Mouse (Mus musculus) thymus, postnatal 0 days (tissue): ENCODE results near the gene Nat8l. TPM values are rescaled to one million over a fixed set of nuclear protein-coding genes. Genes with fewer than 3 reads are reported as not detected.

Experiments
- DNase-seq: peaks from one replicate; pipeline ENCODE4 v3.0.0-alpha.2; 2015; ENCODE audit warnings: low spot score
- polyA plus RNA-seq: library from polyadenylated mRNA; unstranded; fragments of >200 nt; fragmentation: Nextera tagmentation; extraction: Ambion mirVana; gene quantifications from 2 replicates; pipeline ENCODE4 v1.2.1, GENCODE M21; 2015

The Nat8l gene
- polyA plus RNA-seq, 1 experiment from 2014 or later: 0.23 TPM

- DNase-seq: no peak
Measured at GRCm38 (mm10) chr5:34002636-34003035, 6.9 kb downstream of the Nat8l start.

- no peak for DNase-seq
Measured at GRCm38 (mm10) chr5:34004618-34005017, 8.8 kb downstream of the Nat8l start.

GRCm38 (mm10) chr5:34006832-34007231 is 11.0 kb downstream of the Nat8l start:
- DNase-seq: no peak

GRCm38 (mm10) chr5:34007392-34007941 is 11.7 kb downstream of the Nat8l start:
- no peak for DNase-seq

GRCm38 (mm10) chr5:34014652-34015051 is 18.9 kb downstream of the Nat8l start:
- DNase-seq: no peak

- DNase-seq: no peak
Measured at GRCm38 (mm10) chr5:34018968-34019367, 23.2 kb downstream of the Nat8l start.

GRCm38 (mm10) chr5:34030101-34030500 is 34.3 kb downstream of the Nat8l start:
- DNase-seq: no peak

GRCm38 (mm10) chr5:34031022-34031421 is 35.2 kb downstream of the Nat8l start:
- no peak for DNase-seq

- DNase-seq: no peak
Measured at GRCm38 (mm10) chr5:34032520-34032919, 36.7 kb downstream of the Nat8l start.

Other genes starting within 250 kb of the Nat8l start
- 51.8 and 52.5 TPM in 2 replicates for gene Letm1, start 213.2 kb upstream of the Nat8l start, polyA plus RNA-seq
- gene Nsd2, start 175.3 kb upstream of the Nat8l start, polyA plus RNA-seq: 46.6 and 51.5 TPM in 2 replicates
- 45.2 and 51.5 TPM in 2 replicates for gene Nelfa, start 59.6 kb upstream of the Nat8l start, polyA plus RNA-seq
- gene Gm1673, start 12.6 kb upstream of the Nat8l start, polyA plus RNA-seq: 43.4 and 48.0 TPM in 2 replicates
- 0.58 and 0.96 TPM in 2 replicates for gene Poln, start 173.5 kb downstream of the Nat8l start, polyA plus RNA-seq
- 67.1 and 68.3 TPM in 2 replicates for gene Haus3, start 173.5 kb downstream of the Nat8l start, polyA plus RNA-seq
- 45.3 and 50.3 TPM in 2 replicates for gene Mxd4, start 191.7 kb downstream of the Nat8l start, polyA plus RNA-seq